Mouse (Mus musculus): ENCODE measurements around the gene Bmf.

Bmf gene

DNA sequence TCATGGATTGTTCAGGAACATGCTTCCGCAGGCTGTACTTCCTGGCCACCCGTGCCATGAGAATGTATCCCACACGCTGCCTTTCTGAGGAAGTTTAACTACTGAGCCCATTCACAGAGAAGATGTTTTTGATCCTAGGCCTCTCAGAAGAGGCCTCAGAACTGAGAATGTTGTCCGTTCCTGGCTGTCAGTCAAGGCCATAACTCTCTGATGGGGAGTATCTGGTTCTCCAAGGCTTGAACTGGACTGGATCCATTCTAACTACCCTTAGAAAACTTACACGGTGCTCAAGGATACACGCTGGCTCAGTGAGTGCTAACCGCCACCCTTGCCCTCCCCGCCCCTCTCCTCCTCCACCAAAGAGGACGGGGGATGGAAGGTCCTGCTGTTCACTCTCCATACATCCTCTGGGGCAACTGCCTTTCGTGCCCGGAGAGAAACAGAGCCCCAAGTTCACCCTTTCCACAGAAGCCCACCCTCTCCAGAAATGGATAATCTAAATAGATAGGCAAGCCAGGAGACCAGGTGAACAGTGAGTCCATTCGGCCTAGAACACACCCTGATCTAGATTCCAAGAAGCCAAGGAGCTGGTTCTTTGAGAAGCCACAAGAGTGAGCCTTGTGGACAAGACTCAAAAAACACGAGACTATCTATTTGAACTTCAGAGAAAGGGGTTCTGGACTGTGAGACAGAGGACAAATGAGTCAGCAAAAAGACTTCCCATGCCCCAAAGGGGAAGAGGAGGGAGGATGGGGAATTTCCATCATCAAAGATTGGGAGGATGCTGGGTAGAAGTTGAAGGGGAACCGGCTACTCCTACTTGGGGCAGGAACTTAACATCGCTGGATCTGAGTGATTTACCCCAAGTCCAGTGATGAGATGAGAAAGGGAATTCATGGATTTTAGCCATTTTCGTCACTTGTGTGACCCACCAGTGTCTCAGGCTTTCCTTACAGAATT is 36.8 kb downstream of the Bmf start:
- no peak for DNase-seq (ENCODE audit: low spot score in 2 of 2)

GRCm38 (mm10) chr2:118511779-118512417 is 37.6 kb downstream of the Bmf start:
- DNase-seq (ENCODE audit: low spot score in 2 of 2) = no peak

DNA sequence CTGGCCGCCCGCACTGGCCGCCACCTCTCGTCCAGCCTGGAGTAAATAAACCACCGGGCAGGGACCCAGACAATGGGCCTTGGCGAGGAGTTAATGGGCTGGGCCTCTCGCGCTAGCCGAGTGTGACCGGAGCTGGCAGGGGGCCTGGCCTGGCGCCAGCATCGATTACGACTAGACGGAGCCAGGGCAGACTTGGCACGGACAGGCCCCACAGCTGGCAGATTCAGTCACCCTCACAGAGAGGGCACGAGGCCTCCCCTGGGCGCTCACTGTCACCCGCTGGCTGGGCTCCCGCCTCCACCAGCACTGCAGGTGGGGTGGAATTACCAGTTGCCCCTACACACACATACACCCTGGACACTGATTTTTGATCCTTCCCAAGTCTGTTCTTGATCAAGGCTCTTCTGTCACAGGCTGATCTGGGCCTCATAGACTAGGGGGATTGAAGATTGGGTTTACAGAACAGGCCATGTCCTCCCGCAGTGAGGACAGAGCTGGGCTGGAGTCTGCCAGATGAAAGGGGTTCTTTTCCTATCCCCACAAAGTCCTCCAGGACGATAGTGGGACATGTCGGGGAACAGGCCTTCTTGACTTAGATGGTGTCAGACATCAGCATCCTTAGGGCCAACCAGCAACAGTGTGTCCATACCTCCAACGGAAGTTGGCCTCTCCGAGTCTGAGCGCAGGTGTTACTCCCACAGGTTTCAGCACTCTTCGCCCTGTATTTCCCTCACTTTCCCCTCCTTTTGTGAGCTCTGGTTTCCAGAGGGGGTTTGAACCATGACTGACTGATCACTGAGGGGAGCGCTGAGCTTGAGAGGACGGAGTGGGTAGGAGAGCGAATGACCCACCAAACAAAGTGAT is 38.8 kb downstream of the Bmf start:
- peak; percentile 58 to 66 for DNase-seq (ENCODE audit: low spot score in 2 of 2)

DNA sequence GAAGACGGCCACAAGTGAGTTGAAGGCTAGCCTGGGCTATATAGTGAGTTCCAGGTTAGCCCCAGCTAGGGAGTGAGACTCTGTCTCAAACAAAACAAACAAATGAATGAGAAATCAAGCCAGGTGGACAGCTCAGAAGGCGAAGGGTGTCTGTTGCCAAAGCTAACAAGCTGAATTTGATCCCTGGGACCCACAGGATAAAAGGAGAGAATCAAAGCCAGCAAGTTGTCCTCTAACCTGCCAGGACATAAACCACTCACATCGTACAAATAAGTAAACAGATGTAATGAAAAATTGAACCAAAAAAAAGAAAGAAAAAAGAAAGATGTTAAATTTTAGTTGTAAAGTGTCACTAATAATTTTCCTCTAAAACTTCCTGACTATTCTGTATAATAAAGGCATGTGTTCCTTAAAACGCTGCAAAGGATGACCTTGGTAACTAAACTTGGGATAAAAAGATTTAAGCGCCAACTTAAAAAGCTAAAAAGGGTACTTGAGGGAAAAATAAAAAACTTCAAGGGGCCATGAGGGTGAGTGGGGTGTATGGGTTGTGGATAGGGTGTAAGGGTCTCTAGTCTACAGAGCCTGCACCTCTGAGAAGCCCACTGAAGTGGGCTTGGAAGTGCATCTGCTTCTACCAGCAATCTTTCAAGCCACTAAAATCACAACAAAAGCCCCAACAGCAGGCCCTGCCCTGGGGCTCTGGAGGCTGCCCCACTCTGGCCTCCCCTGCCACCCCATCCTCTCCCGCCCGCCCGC is 39.6 kb downstream of the Bmf start:
- DNase-seq (ENCODE audit: low spot score in 2 of 2) = no peak

GRCm38 (mm10) chr2:118507126-118507525 is 42.4 kb downstream of the Bmf start:
- DNase-seq (ENCODE audit: low spot score in 2 of 2) = no peak

GRCm38 (mm10) chr2:118500191-118500590 is 49.3 kb downstream of the Bmf start:
- no peak for DNase-seq (ENCODE audit: low spot score in 2 of 2)

DNA sequence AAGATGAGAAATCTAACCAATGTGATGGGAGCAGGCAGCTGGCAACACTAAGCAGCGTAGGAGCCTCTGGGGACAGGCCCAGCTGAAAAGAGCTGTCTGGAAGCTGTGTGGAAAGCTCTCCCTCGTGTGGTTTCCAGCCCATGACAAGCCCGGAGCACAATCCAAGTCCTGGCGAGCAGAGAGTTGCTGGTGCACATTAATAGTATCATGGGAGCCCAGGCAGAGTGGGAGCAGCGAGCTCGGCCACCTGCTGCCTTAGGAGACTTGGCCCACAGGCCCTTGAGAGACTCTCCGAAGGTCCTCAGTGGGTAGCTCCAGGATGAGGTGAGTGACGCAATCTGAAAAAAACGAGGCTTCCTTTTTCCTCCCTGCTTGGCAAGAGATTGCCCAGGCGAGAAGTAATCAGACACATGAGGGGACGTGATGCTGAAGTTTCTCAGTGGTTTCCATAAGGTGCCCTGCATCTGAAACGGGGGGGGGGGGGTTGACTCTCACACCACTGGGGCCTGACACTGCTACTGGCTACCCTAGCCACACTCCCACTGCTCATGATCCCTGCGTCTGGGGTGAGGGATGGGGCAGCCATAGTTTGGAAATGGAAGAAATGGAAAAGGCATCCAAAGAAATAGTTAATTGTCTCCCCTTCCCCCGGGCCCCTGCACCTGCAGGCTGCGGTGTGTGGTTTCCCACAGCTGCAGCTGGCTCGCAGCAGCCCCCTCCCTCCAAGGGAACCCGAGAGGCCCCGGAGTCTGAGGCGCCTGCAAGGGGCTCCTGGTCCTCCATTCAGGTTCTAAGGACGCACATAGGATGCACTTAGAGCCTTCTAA is 50.1 kb downstream of the Bmf start:
- no peak for DNase-seq (ENCODE audit: low spot score in 2 of 2)

- DNase-seq (ENCODE audit: low spot score in 2 of 2) = no peak
Measured at GRCm38 (mm10) chr2:118498476-118498875, 51.0 kb downstream of the Bmf start.

DNA sequence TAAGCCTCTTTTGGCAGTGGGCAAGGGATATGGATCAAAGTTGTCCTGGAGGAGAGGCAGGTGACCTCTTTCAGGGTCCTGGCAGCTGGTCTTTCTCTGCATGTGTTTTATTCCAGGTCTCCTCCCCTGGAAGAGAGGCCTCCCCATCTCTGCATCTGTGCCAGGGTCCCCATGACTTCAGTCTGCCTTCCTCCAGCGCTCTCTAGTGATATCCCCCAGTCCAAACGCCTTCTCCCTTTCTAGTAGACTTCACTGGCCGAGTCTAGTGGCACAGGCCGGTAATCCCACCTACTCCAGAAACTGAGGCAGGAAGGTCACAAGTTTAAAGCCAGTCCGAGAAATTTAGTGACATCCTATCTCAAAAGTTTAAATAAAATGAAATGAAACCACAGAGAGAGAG is 51.6 kb downstream of the Bmf start:
- no peak for DNase-seq (ENCODE audit: low spot score in 2 of 2)

DNA sequence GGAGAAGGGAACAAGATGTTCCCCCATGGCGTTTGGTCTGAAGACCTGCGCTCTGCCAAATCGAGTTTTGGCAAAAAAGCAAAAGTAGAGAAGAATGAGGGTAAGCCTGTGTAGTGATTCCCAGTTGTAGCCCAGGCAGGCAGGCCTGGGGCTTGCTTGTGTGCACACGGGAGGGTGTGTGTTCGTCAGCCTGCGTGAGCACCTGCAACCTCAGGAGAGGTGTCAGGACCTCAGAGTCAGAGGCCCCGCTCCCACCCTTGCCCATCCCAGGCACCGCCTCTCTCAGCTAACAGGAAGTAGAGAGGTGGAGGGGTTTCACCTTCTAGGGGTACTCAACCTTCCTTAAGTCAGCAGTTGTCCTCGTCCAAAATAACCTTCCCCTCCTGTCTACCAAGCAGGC is 54.5 kb downstream of the Bmf start:
- no peak for DNase-seq (ENCODE audit: low spot score in 2 of 2)

- no peak for DNase-seq (ENCODE audit: low spot score in 2 of 2)
Measured at GRCm38 (mm10) chr2:118491741-118492395, 57.6 kb downstream of the Bmf start.

- DNase-seq (ENCODE audit: low spot score in 2 of 2) = no peak
Measured at GRCm38 (mm10) chr2:118491281-118491731, 58.2 kb downstream of the Bmf start.

DNA sequence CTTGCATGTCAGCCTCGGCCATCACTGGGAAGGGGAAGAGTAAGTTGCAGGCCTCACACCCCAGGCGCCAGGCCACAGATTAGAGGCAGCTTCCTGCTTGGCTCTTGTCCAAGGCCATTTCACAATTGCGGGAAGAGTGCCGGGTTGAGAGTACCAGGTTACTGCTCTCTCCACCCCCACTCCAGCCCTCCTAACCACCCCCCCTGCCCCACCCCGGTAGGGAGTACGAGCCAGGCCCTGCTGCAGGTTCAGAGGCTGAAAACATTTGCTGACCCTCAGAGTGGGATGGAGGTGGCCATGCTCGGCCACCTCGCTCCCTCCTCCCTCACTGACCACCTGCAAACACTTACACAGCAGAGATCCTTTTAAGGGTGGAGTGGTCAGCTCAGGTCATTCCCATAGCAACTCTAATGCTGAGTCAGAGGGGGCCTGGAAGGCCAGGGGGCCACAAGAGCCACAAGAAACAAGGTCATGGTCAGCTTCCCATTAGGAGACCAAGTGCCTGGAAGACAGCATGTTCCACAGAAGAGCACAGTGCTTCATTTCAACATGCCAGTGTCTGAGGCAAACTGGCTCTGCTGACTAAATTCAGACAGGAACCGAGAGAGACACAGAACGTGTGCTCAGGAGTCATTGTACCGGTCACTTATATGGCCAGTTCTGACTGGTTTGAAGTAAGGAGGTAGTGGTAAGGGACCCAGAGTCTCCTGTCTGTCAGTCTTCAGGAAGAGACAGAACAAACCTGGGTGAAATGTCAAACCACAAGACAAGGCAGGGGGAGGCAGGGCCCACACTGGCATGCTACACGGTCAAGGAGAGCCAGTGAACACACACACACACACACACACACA is 59.0 kb downstream of the Bmf start:
- peak; percentile 56 to 72 for DNase-seq (ENCODE audit: low spot score in 2 of 2)

GRCm38 (mm10) chr2:118487806-118488205 is 61.7 kb downstream of the Bmf start:
- no peak for DNase-seq (ENCODE audit: low spot score in 2 of 2)

GRCm38 (mm10) chr2:118486933-118487332 is 62.6 kb downstream of the Bmf start:
- DNase-seq (ENCODE audit: low spot score in 2 of 2) = peak; percentile 74 to 89

GRCm38 (mm10) chr2:118485415-118485814 is 64.1 kb downstream of the Bmf start:
- DNase-seq (ENCODE audit: low spot score in 2 of 2) = no peak

- DNase-seq (ENCODE audit: low spot score in 2 of 2) = no peak
Measured at GRCm38 (mm10) chr2:118484386-118484898, 65.0 kb downstream of the Bmf start.

DNA sequence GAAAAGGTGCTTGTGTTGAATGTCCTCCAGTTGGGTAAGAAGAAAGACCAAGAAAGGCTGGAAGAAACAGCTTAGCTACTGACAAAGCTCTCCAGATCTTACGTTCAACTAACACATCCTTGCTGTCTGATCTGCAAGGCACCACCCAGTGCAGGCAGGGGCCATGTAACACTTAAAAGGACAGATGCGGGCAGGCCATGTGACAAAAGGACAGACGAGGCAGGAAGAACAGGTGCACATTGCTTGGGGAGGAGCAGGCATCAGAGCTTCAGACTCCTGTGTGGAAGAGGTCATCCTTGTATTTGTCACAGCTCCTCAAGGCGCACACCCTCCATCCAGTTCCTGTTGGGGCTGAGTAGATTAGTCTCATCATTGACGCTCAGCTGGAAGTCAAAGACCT is 66.5 kb downstream of the Bmf start:
- DNase-seq (ENCODE audit: low spot score in 2 of 2) = no peak

- no peak for DNase-seq (ENCODE audit: low spot score in 2 of 2)
Measured at GRCm38 (mm10) chr2:118480886-118481285, 68.6 kb downstream of the Bmf start.
